Mouse (Mus musculus): Measurements from ENCODE around the gene Vgll4.

Gene Vgll4

DNA sequence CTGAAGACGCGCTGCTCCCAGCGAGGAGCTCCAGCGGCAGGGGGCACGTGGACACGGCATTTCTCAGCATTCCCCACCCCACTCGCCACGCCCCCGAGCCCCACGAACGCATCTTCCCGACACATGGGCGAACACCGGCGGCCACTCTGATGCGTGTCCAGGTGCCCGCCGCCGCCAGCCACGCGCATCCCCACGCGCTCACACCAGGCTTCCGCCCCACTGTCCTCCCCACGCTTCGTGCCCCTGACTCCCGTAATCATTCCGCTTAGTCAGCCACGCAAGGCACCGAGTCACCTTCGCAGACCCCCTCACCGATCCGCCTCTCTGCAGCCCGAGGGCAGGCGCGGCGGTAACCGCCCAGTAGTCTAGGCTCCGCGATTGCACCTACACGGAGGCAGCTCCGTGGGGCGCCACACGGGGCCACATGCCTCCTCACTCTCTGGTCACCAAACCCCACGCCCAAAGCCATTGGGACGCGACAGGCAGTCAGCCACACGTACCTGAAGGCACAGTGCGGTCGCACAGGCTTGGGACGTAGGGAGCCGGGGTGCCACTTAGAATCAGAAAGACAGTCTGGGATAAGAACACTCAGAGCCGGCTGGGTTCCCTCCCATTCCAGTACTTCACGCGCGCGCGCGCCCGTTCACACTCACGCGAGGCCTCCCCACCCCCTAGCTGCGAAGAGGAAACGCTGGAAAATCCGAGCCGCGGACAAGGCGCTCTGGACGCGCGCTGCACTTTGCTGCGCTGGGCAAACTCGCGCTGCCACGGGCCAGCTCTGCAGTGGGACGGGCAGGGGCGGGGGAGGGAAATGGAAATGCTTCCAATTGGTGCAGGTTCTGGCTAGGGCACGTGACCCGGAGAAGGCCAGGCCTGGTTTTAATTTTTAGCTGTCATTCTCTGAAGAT is at the start of gene Vgll4:
Gene Vgll4 (minus strand): TSS at position 782 of the 908 bp plus-strand sequence.
- peak; percentile 66 for DNase-seq

DNA sequence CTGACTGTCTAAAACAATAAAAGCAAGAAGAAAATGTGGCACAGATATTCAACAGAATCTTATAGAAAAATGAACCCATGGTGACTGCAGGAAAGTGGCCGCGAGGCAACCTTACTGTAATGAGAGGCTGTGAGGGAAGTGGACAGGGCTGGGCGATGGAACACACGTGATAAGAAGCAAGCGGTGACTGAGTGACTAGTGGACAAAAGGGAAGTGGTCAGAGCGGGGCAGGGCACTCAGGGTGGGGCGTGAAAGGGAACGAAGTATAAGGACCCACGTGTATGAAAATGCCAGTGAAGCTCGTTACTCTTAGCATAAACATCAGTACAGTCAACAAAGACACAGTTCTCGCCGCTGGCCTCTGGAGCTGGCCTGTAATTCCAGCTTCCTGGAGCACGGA is 45.7 kb upstream of the Vgll4 start:
- DNase-seq, result no peak

- no peak for DNase-seq
These were observed 43.8 kb upstream of the Vgll4 start for GRCm38 (mm10) chr6:115013574-115013973.

- DNase-seq, result no peak
These were observed 42.0 kb upstream of the Vgll4 start for GRCm38 (mm10) chr6:115011792-115012191.

DNA sequence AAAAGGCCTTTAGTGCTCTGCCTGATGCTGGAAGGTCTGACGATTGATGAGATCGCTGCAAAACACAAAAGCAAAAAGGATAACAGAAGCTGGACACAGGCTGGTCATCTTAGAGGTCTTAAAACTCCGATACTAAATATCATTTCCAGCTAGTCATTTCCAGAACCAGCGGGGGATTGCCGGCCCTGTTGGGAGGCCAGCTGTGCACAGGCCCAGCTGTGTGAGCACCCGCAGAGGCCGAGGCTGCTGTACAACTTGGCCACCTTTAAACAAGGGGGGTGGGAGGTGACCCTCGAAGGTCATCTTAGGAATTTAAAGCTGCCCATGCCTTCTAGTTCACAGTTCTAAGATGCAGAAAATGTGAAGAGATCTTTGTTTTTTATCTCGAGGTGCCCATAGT is 41.0 kb upstream of the Vgll4 start:
- DNase-seq, result no peak

GRCm38 (mm10) chr6:115010304-115010703 is 40.5 kb upstream of the Vgll4 start:
- no peak for DNase-seq

DNA sequence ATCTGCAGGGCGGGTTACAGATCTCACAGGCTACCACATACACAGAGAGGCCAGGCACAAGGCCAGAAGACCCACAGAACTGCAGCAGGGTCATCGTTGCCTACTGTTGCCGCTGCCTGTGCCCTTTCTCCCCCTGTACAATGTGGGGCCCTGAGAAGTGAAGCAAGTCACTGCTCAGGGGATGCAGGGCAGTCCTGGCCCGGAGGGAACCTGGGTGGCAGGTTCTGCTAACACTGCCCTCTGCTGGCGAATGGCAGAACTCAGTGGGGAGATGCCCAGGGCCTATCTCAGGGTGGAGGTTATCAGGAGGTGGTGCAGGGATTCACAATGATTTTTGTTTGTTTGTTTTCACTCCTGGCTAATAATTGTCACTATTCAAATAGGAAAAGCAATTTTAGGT is 37.9 kb upstream of the Vgll4 start:
- peak; percentile 79 for DNase-seq

GRCm38 (mm10) chr6:115006948-115007347 is 37.2 kb upstream of the Vgll4 start:
- no peak for DNase-seq

DNA sequence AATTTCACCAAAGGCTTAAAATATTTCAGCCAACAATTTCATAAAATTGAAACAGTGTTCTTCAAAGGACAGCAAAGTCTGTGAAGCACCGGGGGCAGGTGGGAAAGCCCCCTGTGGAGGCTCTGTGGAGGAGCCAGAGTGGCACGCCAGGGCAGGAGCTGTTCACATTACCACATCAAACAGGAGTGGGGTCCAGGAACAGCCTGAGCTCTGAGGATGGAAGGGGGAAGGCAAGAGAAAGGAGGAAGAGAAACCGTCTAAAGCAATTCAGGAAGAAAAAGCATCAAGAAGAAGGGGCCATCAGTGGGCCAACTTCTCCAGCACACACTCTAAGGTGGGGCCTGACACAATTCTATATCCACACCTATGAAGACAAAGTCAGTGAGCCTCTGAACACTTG is 36.3 kb upstream of the Vgll4 start:
- no peak for DNase-seq

DNA sequence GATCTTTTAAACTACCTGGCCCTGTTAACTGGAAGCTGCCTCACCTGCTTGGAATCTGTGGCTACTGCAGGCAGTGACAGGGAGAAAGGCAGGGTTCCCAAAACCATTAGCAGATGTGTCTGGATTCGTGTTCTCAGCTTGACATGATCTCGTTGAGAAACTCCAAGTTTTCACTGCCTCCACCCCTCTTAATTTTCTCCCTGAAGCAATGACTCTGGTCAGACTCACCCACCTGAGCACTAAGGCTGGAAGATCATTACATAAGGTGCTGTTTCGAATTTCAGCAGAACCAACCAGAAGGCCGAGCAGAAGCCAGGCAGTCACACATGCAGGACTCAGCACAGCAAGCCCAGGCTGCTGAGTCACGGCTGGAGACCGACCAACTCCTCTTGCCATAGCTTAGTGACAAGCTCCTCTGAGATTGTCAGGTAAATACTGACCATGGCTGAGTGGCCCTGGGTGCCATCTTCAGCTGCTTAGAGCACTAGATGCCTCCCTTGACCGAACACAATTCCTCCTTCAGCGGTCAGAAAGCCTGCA is 35.6 kb upstream of the Vgll4 start:
- peak; percentile 70 for DNase-seq

DNA sequence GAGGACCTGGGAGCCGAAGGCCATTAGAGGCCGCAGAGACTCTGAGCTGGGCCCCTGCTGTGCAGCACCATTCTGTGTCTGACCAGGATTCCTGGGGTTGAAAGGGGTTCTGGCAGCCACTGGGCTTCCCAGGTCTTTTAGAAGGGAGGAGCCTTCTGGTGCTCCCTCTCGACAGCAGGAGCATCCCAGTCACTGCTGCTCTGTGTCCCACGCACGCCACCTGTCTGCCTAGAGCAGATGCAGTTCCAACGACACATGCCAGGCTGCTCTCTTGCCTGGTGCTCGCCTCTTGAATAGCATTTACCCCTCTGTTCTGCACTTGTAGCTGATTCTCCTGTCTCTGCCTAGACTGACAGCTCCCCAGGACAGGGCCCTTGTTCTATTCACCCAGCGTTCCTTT is 34.8 kb upstream of the Vgll4 start:
- DNase-seq, result peak; percentile 56

DNA sequence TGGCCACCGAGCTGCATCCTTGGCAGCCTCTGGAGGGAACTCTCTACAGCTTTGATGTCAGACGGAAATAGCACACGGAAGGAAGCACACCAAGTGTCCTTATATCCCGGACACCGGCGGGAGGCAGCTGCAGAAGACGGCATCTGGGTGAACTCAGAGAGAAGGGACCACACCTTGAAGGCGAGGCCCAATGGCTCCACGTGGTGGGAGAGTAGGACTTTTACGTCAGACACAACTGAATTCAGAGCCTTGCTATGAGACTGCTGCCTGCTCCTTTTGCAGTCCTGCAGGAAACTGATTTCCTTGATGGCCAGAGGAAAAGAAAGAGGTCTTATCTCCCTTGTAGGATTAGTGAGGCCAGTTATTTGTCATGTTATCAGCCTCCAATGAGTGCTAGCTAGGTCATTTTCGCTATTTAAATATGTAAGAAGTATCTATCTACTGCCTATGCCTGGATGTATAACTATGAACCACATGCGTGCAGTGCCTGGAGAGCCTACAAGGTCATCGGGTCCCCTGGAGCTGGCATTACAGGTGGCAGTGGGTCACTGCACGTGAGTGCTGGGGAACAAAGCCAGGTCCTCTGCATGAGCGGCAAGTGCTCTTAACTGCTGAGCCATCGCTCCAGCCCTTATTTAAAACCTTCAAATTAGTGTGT is 28.7 kb upstream of the Vgll4 start:
- no peak for DNase-seq

DNA sequence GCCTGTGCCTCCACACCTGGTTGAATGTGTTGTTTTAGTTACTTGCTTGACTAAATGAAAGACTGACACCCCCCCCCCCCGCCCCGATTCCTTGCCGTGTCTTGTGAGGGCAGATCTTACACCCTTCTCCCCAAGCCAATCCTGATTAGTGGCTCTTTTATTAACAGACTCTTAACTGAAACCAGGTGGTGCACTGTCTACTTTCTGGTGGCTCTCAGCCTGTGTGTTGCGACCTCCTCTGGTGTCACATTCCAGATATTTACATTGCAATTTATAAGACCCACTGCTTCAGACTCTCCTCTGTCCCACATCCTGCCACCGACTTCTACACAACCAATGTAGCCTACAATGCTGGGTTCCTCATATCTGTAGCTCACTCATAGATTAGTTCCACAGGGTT is 27.7 kb upstream of the Vgll4 start:
- DNase-seq, result no peak

GRCm38 (mm10) chr6:114996910-114997309 is 27.1 kb upstream of the Vgll4 start:
- DNase-seq, result no peak

DNA sequence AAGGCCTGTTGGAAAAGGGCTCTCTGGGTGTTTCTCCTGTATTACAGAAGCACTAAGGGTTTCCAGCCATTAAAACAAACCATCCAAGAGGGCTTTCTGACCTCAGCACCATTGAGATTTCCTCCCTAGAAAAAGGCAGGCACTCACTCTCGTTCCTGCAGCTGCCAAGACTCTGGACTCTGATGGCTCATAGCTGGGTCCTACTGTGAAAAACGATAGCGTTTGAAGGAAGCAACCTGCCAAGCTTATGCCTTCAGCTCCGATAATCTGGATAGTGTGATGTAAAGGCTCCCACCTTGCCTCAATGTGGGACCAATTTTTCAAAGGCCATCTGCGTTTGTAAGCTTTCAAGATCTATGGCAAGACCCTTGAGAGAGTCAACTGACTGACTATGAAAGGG is 24.3 kb upstream of the Vgll4 start:
- DNase-seq, result no peak

DNA sequence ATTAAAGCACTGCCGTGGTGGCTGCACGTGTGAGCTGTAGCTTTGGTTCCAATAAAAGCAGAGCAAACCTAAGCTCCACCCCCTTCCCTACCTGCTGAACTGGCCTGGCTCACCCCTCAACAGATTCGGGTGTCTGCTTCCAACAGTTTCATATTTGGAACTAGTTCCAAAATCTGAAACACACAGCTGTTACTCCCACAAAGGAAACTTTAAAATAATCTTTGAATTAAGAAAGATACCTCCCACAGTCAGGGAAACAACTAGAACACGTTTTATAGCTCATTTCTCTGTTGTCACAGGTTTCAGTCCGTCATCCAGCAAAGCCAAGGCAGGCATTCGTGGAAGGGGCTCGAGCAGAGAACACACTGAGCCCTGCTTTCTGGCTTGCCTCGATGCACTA is 23.9 kb upstream of the Vgll4 start:
- no peak for DNase-seq

DNA sequence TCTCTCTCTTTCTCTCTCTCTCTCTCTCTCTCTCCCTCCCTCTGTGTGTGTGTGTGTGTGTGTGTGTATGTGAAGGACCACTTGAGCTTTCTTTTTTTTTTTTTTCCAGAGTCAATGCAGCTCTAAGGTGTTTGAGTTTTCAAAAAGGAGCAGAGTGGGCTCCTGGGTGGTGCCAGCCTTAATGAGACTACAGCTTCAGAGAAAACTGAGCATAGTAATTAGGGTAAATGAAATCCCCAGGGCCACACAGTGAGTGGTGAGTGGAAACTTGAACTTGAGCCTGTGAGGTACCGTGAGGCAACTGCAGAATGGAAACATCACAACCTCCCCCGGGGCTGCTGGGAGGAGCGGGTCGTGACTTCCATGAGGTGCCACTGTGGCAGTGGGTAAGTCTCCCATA is 22.1 kb upstream of the Vgll4 start:
- no peak for DNase-seq

GRCm38 (mm10) chr6:114988619-114988980 is 18.8 kb upstream of the Vgll4 start:
- no peak for DNase-seq

GRCm38 (mm10) chr6:114987966-114988618 is 18.3 kb upstream of the Vgll4 start:
- DNase-seq, result no peak

DNA sequence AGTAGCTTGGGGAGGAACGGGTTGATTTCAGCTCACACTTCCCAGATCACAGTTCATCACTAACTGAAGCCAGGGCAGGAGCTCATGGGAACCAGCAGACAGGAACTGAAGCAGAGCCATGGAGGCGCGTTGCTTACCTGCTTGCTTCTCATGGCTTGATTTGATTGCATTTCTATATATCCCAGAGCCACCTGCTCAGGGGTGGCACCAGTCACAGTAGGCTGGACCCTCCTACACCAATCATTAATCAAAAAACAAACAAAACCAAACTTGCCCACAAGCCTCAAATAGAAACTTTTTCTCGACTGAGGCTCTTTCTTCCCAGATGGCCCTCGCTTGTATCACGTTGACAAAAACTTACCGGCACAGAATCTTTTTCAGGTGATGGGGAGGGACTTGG is 12.9 kb upstream of the Vgll4 start:
- no peak for DNase-seq

DNA sequence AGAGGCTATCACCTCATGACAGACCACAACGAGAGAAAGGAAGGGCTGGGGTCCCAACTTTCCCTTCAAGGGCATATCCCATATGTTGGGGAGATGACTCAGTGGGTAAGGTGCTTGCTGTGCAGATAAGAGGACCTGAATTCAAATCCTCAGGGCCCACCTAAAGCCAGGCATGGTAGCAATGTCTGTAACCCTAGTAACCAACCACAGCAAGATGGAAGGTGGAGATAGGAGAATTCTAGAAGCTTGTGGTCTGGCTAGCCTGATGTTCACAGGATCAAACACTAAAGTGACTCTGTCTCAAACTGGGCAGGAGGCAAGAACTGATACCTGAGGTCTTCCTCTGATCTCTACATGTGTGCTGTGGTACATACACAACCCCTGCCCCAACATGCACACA is 9.9 kb upstream of the Vgll4 start:
- no peak for DNase-seq

DNA sequence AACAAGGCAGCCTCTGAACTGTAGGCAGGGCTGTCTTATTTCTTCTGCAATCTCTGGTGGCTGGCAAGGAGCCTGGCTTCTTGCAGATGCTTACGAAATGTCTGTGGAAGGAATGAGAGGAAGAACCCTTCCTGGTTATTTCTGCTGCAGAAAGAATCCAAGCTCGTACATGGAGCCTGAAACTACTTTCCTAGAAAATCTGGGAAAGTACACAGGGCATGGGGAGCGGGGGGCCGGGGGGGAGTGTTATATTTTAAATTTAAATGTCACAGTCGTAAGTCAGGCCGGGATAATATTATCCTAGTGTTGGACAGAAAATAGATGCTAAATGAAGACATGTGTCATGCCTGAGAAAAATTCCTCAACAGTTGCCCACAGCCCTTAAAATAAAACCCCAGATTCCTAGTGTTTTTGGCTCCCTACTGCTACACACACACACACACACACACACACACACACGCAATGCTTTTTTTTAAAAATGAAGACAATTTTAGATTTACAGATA is 7.2 kb upstream of the Vgll4 start:
- DNase-seq, result no peak

GRCm38 (mm10) chr6:114974331-114974730 is 4.5 kb upstream of the Vgll4 start:
- DNase-seq, result no peak

DNA sequence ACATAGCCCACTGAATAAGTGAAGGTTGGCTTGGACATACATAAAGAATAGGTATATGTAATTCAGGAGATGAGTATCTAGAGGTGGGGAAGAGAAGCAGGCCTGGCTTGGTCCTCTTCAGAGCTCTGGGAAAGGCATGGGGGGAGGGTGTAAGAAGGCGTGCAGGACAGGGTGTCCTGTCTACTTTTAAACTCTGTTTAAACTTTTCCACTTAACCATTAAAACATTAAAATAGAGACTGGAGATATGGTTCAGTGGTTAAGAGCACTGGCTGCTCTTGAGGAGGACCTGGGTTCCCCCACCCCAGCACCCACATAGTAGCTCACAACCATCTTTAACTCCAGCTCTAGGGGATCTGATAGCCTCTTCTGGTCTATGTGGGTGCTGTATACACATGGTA is 3.2 kb upstream of the Vgll4 start:
- DNase-seq, result no peak

All from cerebellum, adult 11 months (tissue).